Mouse (Mus musculus) gastrocnemius, postnatal 4 days (tissue): ENCODE results near the gene Wnt3a. TPM values are rescaled to one million over a fixed set of nuclear protein-coding genes. Genes with fewer than 3 reads are reported as not detected.

Experiments used
- DNase-seq, 2 experiments: peaks; one replicate each; pipeline ENCODE4 v3.0.0; 2021 to 2022; ENCODE audit warnings: low spot score in 2 of 2, mixed read lengths in 2 of 2
- long read RNA-seq, 2 experiments: library from polyadenylated mRNA; stranded (forward); transcript quantifications; one replicate each; pipeline ENCODE4 v2.0.0; 2021
- total RNA-seq, 2 experiments: library from RNA; stranded (reverse); gene quantifications; 2 replicates each; pipeline ENCODE4 v1.2.3; 2021

The Wnt3a gene
- total RNA-seq = not detected
- long read RNA-seq, experiment 1 = 0 reads
- long read RNA-seq, experiment 2 = 0 reads

- no peak for DNase-seq
These were observed at the start of gene Wnt3a for GRCm38 (mm10) chr11:59290702-59291303. Wnt3a (minus strand) TSS chr11:59290752.

DNA sequence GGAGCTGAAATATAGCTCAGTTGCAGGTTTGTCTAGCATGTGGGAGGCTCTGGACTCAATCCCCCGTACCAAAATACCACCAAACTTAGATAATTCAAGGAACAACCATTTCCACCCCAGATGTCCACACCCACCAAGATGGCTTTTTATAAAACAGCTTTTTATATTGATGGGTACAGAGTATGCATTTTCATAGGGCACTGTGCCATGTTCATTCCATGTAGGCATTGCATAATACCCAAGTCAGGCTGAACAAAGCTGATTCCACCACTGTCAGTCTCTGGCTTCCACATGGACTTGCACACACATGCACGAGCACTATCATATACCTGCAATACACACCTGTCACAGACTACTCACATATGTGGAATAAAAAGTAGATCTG is 48.2 kb upstream of the Wnt3a start:
- no peak for DNase-seq

DNA sequence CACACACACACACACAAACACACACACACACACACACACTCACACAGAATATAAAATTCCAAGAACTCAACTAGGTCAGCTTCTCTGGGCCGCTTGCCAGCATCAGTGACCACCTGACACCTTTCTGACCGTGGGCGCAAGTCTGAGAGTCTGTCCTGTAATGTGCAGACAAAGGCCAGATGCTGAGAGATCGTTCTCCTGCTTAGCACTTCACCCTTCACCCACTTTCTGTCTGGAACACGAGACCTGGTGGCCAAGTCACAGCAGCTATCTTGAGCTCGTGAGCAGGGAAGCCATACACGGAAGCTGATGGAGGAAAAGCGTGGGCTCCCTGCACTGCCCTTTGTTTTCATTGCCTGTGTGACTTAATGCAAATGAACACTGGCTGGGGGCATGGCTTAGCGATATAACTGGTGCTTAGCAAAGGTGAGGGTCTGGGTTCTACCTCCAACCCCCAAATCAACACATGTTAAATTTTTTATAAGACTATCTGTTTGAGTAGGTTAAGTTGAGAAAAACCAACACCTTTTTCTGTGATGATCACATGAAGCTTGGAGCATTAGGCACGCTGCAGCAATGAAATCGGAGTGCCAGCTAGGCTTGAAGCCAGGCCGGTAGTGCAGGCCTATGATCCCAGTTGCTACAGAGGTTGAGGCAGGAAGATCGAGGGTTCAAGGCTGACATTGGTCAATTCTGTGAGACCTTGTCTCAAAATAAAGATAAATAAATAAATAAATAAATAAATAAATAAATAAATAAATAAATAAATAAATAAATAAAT is 47.6 kb upstream of the Wnt3a start:
- DNase-seq = no peak

DNA sequence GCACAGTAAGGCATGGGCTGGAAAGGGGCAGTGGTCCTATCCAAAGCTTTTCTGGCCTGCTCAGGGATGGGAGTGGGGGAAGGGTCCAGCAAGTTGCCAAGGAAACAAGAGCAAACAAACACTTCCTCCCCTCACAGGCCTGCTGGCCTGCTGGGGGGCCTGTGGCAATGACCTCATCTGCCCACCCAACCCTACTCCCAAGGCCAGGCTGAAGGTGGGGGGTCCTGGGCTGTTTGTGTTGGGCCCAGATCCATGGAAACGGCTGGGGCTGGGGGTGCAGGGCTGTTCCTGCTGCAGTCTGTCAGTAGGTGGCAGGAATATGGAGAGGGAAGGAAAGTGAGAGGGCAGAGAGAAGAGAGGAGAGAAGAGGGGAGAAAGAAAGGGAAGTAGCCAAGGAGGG is 45.8 kb upstream of the Wnt3a start:
- DNase-seq = no peak

DNA sequence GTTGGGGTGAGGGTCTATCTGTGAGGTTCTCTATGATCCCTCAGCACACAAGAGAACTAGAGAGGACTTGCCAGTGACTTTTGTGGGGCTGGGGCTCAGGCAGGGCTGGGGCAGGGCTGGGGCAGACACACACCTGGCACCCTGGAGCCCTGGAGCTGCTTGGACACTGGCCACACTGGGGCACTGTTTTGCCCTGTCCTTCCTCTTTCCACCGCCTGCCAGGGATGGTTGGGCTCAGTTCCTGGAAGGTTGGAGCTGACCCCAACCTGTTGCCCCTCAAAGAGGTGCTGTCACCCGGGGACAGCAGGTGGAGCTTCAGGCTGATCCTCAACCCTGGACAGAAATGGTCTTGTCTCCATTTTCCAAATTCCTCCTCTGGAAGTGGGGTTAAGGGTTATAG is 45.4 kb upstream of the Wnt3a start:
- DNase-seq = no peak

- no peak for DNase-seq
These were observed 44.6 kb upstream of the Wnt3a start for GRCm38 (mm10) chr11:59335150-59335549.

DNA sequence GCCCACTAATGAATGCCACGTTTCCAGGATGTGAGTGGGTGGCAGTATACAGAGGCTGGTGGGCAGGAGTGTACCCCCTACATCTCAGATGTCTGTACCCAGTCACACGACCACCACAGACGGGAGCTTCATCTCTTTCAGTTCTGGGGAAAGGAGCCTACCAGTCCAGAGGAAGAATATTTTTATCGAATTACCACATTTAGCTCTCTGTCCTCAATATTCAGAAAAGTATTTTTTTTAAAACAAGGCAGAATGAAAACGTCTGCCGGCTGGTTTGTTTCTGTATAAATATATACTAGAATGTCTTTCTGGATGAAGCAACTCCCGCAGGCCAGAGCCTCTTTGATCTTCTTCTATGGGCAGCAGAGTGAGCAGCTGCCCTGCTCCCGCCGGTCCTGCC is 42.4 kb upstream of the Wnt3a start:
- no peak for DNase-seq

GRCm38 (mm10) chr11:59331167-59331869 is 40.8 kb upstream of the Wnt3a start:
- no peak for DNase-seq

- peak in 1 of 2 experiments; percentile 80 for DNase-seq
These were observed 40.0 kb upstream of the Wnt3a start for GRCm38 (mm10) chr11:59330560-59330959.

DNA sequence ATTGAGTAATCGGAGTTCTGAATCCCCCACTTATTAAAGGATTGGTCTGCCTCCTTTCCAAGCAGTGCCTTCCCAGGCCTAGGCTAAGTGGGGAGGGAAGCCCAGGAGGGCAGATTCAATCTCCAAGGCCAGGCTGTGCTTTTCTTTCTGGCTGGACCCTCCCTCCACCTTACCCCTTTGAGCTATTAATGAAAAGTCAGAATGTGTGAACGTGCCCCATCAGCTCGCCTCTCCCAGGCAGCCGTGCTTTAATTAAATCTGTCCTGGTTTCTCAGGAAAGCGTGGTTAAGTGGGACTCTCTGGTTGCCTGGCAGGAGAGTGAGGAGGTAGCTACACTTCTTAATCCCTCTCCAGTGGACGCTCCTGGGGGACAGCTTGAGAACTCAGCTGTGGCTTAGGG is 39.1 kb upstream of the Wnt3a start:
- DNase-seq = no peak

DNA sequence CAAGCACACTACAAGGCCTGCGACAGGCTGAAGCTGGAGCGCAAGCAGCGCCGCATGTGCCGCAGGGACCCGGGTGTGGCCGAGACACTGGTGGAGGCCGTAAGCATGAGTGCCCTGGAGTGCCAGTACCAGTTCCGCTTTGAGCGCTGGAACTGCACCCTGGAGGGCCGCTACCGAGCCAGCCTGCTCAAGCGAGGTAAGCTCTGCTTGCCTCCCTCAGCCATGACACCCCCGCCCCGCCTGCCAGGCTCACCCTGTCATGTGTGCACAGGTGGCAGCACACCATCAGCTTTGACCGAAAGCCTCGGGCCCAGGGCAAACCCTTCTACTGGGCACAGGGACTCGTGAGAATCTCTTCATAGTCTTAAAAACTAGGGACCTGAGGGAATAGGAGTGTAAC is 37.1 kb upstream of the Wnt3a start:
- no peak for DNase-seq

DNA sequence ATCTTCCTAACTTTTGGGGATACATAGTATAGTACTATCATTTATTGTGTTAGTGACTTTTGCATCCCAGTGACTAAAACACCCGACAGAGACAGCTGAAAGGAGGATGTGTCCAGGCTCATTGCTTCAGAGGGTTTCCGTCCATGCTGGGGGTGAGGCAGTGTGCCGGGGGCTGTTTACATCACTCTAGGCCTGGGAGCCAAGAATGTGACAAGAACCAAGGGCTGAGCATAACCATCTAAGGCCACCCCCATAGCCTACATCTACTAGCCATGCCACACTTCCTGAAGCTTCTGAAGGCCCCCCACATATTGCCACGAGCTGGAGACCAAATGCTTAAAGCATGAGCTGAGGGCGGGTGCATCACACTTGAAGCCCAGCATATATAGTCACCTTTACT is 34.2 kb upstream of the Wnt3a start:
- DNase-seq = no peak

DNA sequence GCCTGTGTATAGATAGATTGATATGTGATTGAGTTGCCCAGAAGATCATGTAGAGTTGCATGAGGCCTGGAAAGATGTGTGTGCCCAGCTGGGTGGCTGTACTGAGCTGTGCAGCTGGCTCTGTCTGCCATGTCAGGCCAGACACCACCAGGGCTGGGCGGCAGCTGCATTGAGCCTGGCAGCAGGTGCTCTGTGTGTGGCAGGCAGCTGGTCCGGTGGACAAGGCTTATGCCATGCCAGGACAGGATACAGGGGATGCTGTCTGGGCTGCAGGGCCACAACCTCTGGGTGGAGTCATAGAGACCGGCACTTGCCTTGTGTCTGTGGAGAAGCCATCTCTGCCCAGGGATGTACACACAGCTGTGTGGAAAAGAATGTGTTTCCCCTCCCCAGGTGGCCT is 32.4 kb upstream of the Wnt3a start:
- no peak for DNase-seq

DNA sequence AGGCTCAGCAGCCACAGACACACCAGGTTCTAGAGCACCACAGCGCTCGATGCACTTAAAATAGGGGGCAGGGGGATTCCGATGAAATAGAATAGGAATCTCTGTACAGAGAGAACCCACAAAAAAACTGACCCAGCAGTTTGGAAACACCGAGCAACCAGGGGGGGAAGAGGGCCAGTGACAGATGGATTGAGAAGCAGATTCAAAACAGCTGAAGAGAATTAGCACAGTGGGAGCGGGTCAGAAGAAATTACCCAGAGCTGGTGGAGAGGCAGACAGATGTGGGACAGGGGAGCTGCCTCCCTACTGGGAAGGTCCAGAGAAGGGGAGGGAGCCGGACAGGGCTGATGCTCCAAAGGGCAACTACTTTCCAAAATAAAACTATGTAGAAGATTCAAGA is 26.0 kb upstream of the Wnt3a start:
- no peak for DNase-seq

DNA sequence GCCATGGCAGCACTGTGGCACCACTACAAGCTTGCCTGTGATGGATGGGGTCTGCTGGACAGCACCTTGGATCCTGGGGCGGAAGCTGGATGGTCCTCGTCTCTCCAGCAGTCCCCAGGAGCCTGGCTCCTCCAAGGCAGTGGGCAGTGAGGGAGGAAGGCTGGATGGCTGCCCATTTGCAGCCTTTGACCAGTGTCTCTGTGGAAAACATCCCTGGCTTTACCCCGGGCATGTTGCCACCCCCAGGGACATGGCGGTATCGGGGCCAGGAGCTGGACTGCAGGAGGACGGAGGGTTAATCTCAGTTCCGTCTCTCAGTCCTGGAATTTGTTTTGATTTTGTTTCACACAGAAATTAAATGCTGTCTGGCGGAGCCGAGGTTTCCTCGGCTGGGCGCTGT is 23.4 kb upstream of the Wnt3a start:
- no peak for DNase-seq

- DNase-seq = no peak
These were observed 22.7 kb upstream of the Wnt3a start for GRCm38 (mm10) chr11:59313029-59313811.

GRCm38 (mm10) chr11:59312501-59312900 is 21.9 kb upstream of the Wnt3a start:
- DNase-seq = no peak

DNA sequence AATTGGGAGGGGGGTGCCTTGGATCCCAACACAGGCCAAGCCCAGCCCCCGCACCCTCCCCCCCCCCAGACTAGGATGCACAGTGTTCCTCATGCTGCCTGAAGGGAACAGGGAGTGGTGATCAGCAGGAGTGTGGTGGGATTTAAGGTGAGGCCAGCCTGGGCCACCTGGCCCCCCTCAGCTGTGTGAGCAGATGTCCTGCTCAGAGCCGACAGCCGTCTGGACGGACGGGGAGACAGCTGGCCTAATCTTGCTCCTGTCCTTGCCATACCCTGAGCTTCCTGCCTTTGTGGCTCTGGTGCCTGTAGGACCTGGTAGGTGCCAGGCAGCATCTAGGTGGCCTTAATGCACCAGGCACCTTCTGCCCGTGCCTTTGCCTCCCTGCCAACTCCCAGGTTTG is 21.5 kb upstream of the Wnt3a start:
- DNase-seq = no peak

- DNase-seq = no peak
These were observed 19.4 kb upstream of the Wnt3a start for GRCm38 (mm10) chr11:59309976-59310375.

DNA sequence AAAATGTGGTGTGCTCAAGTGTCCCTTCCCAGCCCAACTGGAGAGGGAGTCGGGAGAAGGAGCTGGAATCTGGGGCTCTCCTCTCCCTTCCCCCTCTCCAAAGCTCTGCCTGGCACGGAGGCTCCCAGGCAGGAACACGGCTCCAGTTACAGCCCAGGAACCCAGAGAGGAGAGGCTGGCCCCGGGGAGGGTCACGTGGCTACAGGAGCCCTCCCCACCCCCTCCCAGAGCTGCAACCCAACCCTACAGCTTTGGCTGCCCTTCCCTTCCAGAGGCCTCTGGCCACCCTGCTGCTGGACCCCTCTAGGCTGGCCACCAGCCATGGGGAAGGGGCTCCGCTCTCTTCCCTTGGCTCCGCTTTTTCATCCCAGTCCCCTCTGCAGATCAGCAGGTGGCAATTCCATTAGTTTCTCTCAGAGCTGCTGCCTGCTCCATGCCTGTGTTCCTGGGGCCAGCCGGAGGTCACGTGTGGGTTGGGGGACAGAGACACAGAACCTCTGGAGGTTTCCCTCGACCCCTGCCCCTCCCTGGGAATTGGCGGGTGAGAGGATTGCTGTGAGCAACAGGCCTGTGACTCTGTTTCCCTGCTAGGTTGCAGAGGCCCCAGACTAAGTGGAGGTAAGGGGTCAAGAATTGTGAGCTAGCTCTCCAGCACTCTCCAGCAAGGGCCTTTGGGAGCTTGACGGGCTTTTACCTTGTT is 18.7 kb upstream of the Wnt3a start:
- peak; percentile 63 to 67 for DNase-seq

DNA sequence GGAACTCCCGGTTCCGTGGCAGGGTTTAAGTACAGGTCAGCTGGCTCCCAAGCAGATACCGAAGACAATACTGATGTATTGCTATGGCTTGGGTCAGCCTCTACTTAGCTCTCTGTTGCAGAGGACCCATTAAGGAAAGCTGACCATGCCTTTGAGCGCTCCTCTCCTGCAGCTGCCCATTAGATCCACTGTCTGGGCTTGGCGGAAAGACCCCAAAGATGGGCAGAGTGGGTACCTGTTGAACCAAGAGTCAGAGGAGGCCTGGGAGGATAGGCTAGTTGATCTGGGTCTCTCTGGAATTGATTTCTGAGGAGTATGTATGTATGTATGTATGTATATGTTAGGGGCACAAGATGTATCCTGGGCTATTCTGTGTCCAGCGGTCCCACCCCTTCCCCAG is 18.1 kb upstream of the Wnt3a start:
- no peak for DNase-seq
